Mouse (Mus musculus) fat pad, adult 2 months (tissue): ENCODE data around the gene Alcam.
A peak's percentile ranks its signal among the peaks of the same experiment; 100 is the strongest.

Experiments used
- DNase-seq: peaks from one replicate; pipeline ENCODE4 v3.0.0-alpha.2; 2011; ENCODE audit warnings: low read depth, low spot score; ENCODE audit errors: extremely low read depth

Gene Alcam

GRCm38 (mm10) chr16:52453971-52454514, at the start of gene Alcam:
Gene Alcam, minus strand, starts transcription at chr16:52454074.
- no peak for DNase-seq

DNA sequence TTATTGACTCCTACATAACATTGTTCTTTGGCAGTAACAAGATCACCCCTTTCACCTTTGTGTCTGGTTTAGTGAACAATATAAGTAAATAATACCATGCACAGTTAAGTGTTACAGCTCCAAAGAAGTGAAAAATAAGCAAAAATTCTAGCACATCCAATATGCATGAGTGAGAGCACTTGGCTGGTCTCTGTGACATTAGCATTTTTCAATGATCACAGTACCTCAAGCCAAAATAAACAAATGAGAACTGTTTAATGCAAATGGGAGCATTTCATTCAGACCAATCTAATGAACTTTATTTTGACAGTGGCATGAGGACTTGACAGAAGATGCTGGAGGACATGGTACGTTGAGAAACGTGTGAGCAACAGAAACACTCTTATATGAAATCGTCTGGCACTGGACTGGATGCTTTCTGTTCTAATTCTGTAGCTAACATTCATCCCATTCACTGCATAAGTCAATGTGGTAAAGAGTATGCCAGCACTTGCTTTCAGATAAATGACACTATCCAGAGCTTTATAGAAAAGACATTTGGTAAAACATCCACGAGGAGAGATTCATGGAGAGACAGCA, 45.0 kb upstream of the Alcam start:
- DNase-seq, result no peak

GRCm38 (mm10) chr16:52490542-52490941, 36.7 kb upstream of the Alcam start:
- no peak for DNase-seq

DNA sequence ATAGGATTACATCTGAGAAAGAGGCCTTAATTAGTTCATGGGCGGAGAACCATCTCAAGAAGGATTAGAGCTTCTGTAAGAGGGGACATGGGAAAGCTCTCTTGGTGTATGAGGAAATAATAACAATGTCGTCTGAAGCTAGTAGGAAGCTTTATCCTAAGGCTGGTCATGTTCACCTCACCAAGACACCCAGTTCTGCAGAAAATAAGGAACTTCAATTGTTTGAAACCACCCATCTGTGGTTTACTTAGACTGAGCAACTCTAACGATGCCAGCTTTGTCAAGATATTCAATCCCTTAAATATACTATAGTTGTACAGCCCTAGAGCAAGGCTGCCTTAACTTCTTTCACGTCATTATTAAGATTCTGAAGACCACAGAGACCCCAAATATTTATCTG, 20.4 kb upstream of the Alcam start:
- no peak for DNase-seq

DNA sequence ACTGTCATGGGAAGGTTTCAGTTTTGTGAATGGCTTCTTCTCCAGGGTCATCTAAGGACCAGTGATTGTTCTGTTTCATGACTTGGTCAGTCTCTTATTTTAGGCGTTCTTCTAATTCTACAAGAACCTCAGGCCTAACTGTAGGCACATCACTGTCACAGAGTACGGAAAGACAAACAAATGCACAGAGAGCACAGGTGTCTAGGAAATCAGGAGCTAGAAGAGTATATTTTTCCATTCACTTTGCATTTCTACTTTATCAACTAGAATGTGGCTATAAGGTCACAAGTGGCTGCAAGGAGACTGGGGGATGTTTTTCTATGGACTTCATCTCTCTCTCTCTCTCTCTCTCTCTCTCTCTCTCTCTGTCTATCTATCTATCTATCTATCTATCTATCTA, 19.2 kb upstream of the Alcam start:
- no peak for DNase-seq

DNA sequence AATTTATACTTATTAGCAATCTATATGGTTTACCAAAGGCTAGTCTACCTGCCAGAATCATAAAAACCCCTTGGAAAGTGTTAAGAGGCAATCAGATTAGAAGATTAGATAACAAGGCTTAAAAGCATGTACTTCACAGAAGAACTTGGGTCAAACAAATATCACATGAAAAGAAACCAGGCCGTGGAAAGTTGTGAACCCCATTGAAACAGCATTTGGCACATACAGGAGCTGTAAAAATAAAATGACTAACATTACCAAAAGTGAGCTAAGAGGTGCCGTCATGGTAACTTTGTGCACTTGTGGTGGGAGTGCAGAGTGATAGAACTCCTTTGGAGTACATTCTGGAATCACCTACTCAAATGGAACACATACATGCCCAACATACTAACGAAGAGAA, 18.8 kb upstream of the Alcam start:
- no peak for DNase-seq

DNA sequence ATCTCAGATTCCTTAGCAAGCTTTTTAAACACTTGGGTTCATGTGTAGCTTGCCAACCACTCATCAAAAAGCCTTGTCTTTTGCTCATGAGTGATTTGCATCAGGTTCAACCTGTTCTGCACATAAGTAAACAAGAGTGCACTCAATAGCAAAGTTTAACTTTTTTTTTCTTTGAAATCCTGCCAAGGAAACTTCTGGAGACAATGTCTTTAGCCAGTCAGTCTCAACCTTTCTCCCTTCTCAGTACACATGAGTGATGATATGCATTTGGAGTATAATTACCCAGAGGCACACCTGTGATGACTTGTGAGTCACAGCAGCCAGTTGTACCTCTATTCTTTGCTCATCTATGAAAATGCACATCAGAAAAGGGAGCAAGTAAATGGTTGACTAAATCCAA, 18.2 kb upstream of the Alcam start:
- no peak for DNase-seq

- no peak for DNase-seq
Observed at GRCm38 (mm10) chr16:52470881-52471280, 17.0 kb upstream of the Alcam start.

GRCm38 (mm10) chr16:52470226-52470625, 16.4 kb upstream of the Alcam start:
- DNase-seq, result no peak

- DNase-seq, result no peak
Observed at GRCm38 (mm10) chr16:52468426-52468825, 14.6 kb upstream of the Alcam start.

- no peak for DNase-seq
Observed at GRCm38 (mm10) chr16:52466770-52467169, 12.9 kb upstream of the Alcam start.

DNA sequence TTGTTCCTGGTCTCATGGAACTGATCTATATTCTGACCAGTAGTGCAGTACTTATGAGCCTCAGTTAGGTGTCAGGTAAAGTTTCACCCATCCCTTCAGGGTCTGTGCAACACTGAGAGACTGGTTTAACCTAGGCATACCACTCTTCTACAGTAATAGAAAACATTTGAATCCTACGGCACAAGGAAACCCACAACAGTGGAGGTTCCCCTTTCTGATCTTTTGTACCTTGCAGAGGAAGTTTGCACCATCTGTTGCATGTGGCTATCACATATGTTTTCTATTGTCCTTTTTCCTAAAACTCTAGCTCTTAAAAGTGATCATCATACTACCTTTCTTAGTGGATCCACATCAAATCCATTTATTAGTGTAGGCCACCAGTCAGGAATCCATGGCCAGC, 10.7 kb upstream of the Alcam start:
- no peak for DNase-seq

DNA sequence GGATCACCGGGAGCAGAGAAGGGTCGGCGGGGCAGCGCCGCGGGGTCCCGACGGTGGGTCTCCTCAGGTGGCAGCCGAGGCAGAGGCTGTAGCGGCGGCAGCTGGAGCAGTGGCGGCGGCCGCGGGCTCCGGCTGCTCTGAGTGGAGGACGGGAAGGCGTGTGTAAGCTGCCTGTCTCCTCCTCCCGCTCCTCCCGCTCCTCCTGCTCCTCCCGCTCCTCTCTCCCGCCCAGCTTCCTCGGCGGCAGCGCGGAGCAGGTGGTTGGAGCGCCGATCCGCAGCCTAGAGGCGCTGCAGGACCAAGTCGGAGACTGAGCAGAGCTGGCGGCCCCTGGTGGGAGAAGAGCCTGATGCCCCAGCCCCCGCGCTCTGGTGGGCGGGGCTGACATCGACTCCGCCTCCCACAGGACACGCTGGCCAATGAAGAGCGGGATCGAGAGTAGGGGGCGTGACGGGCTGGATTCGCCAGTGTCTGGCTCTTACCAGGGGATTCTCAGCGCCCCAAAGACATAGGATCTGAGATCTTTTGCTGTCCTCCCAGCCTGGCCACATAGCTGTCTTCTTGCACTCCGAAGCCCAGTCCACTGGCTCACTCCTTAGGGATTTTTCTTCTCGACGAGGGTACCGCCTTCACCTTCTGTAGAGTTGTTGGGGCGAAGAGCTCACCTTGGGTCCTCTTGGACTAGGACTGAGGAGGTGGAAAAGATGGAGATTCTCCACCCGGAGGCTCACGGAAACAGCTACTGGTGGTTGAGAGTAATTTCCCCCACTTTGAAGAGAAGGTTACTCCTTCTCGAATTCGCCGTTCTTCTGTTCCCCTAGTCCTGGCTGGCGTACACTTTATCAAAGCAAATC, 785 bp downstream of the Alcam start:
- peak; percentile 68 for DNase-seq

GRCm38 (mm10) chr16:52452477-52452831, 1.4 kb downstream of the Alcam start:
- no peak for DNase-seq

DNA sequence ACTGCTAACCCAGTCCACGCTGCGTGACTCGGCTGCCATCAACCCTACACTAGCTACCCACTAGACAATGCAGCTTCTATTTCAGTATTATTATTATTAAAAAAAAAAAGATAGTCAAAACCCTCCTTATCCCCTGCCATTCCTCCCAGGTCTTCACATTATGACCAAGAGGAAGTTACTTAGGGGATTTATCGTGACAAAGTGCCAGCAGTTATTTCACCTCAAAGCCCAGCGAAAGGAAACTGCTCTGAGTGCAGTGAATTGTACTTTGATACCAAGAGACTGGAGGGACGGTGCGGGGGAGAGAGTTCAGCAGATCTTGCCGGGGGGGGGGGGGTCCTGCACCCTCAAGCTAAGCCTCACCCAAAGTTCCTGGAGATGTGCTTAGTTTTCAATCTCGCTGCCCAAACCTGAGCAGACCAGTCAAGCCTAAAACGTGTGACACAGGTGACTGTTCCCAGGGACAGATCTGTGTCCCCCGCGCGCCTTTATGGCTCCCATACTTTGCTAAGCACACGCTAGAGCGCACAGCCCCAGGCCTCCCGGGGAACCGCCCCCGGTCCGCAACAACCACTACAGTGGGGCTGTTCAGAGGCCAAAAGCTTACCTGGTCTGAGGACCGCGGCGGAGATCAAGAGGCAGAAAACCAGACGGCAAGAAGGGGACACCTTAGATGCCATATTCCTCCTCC, 1.9 kb downstream of the Alcam start:
- no peak for DNase-seq

DNA sequence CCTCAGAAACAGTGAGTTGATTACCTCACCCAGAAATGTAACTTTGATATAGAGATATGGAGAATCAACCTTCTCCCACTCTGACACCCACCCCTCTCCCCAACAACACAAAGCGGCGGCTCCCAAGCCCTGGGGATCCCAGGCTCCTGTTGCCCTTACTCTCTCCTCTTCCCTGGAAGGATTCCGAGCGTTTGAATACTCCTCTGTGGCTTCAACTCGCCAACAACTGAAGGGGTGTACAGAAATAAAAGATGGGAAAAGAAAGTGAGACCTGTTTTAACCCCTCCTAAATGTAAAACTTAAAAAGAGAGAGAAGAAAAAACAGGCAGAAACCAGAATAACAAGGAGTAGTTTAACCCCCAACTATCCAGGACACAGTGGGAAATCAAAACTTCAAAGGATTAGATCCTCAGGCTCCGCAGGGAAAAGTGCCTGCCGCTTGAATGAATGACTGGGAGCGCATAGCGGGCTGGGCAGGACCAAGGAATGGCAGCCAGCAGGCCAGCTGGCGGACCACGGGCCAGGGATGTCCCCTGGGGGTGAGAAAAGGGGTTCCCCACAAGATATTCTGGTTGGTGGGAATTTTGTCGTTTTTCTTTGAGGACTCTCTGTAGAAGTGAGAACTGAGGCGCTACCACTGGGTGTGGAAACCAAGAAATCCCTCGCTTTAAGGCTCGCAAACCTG, 2.6 kb downstream of the Alcam start:
- no peak for DNase-seq

- DNase-seq, result no peak
Observed at GRCm38 (mm10) chr16:52450245-52451100, 3.4 kb downstream of the Alcam start.

GRCm38 (mm10) chr16:52449889-52450244, 4.0 kb downstream of the Alcam start:
- no peak for DNase-seq

GRCm38 (mm10) chr16:52445984-52446383, 7.9 kb downstream of the Alcam start:
- DNase-seq, result no peak
